Mouse (Mus musculus) megakaryocyte-erythroid progenitor cell, adult 5-6 weeks (primary cell): ENCODE results near the gene Rbfox2. TPM values are rescaled to one million over a fixed set of nuclear protein-coding genes. Genes with fewer than 3 reads are reported as not detected.

ENCODE experiments used
- ATAC-seq: replicated peaks from 2 replicates; pipeline ENCODE4 v1.8.0; 2016; ENCODE audit warnings: mild to moderate bottlenecking, inconsistent platforms; ENCODE audit not compliant: severe bottlenecking, poor library complexity, low FRiP score, low TSS enrichment
- total RNA-seq, 2 experiments: library from RNA; stranded (forward) in 1 of 2; stranded (reverse) in 1 of 2; fragments of 200-1000, 215-1000 nt in 1 of 2; fragments of >200 nt in 1 of 2; fragmentation: Nextera tagmentation in 1 of 2; gene quantifications; 2 replicates each; pipeline ENCODE4 v1.2.3; 2014 to 2017

Gene Rbfox2
- total RNA-seq, 2 experiments from 2014 or later, result 0.28 to 0.37 TPM

DNA sequence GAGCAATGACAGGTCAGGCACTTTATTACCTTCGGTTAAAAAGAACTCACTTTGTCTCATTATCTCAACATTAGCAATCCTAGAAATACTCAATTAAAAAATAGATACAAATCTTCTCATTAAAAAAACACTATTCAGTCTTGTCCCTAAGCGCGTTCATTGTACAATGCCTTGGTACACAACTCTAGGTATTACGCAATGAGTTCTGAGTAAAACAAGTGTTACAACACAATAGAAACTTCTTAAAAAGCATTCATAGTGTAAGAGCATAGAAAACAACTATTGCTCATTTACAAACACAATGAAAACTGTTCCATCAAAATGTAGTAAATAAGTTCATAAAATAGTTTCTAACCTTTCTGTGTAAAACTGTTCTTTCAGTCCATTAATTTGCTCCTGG is 146.0 kb downstream of the Rbfox2 start:
- ATAC-seq, result no peak

DNA sequence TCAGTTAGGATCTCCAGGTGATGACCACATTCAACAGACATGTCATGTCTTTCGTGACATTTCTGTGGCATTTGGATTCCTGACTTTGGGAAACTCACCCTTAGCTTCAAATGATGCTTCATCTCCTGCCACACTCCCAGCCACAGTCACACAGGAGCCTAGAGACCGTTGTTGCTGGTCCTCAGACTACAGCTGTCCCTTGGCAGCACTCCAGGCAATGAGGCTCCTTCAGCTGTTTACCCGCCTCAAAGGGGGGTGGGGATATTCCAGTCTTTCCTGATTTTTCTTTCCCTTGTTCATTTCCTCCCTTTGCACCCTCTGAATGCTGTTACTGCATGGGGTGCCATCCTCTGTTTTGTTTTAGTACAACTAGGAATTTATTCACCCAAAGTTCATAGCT is 150.3 kb downstream of the Rbfox2 start:
- ATAC-seq, result no peak

DNA sequence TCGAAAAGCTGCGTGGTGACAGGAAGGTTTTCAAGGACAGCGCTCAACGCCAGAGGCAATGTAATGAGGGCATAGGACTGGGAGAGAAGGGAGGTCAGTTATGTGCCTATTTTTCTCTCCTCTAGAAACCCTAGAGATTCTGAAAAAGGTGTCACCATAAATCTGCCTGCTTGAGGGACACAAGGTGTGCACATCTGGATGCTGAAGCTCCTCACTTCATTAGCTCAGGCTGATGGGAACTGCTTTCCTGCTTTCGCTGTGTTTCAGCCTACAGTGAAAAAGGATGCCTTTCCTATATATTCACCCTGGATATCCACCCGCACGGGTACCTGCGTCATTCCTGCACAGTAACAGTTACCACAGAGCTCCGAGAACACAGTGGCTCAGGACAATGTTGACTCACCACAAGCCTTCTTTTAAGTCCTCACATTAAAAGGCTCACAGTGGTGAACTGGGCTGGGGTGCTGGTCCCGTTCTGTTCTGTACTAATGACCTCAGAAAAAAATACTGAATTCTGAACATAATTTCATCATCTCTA is 152.5 kb downstream of the Rbfox2 start:
- no peak for ATAC-seq

DNA sequence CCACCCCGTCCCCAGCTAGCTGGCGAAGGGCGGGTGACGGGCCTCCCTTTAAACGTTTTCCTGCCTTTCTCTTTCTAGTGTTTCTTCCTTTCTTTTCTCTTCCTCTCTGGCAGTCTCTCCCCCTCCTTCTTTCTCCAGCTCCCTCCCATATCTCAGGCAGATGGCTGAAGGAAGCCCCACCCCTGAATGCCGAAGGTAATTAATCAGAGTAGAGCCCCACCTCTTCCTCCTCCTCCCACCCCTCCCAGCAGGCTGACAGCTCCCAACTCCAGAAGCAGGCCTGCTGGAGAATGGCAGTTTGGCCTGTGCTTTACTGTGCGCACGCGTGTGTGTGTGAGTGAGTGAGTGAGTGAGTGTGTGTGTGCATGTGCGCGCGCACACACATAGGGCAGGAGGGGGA is 153.2 kb downstream of the Rbfox2 start:
- peak; percentile 47; the same call in 1 of the 2 replicates for ATAC-seq

DNA sequence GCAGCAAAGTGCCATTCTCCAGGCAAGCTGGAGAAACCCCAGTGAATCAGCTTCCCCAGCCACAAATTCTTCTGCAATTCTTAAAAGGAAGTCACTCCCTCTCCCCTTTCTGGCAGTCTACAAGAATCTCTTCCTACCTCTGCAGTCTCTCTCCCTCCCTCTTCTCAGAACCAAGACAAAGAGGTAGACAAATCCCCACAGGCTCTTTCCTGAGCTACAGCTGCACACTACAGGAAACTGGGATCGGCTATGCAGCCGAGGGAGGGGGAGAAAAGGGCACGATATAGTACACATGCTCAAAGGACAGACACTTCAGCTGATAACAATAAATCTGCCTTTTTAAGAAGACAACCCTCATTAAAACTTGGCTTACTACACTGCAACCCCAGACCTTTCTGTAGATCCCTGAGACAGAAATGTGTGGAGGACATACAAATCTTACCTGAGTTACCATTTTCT is 153.7 kb downstream of the Rbfox2 start:
- ATAC-seq, result no peak

DNA sequence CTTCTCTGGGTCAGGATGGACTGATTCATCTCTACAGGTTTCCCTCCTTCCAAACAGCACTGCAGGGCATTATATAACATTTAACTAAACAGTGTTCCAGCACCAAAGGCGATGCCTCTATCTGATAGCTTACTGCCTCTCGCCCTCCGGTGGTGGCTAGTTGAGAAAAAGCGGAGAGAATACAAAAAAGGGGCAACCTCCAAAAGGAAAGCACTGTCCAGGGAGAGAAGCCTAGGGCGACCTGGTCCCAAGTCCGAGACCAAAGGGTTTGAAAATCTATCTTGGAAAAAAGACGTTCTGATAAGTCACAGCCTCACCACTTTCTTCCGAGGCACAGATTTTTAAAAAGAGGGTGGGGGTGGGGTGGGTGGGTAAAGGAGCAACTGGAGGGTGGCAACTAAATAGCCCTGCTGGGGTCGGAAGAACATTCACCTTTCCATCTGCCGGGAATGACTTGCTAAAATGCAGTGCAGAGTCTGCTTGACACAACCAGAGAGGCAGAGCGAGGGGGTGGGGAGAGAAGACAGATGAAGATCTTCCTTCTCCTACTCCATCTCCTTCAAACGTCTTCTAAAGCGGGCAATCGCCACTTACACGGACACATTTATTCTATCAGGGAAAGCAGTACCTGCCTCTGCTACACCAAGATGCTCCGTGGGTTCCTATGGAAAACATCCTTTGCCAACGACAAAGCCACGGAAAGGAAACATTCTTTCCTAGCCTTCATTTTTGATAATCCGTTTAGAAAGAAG is 154.3 kb downstream of the Rbfox2 start:
- ATAC-seq, result no peak

DNA sequence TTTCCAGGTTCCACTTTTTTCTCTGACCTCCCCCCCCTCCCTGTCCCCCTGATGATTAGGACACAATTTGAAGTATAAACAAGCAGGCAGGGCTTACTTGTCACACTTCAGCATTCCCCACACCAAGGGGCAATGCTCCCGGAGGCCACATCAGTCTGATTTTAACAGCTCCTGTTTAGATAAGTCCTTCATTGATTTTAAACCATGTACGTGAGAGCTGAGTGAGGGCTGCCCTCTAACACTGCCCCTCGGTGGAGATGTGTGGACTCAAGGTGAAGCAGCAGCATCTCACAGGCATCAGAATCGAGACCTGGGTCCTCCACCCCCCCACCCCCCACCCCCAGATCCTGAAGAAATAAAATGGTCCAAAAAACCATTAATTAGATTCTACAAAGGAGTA is 155.0 kb downstream of the Rbfox2 start:
- no peak for ATAC-seq

DNA sequence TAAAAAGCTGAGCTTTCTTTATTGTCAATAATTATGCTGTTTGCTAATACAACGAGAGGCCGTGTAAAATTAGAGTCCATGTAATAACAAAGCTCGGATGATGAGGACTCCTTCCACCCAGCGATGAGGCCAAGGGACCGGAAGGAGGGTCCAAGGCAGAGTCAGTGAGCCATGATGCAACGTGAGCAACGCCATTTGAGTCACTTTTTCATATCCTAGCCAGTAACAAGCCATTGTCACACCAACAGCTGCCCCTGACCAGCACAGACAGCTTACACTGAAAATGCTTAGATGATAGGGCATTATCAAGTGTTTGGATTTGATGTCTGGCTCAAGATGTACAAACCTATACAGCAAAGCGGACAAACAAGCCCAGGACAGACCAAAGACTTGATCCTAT is 155.6 kb downstream of the Rbfox2 start:
- ATAC-seq, result no peak

DNA sequence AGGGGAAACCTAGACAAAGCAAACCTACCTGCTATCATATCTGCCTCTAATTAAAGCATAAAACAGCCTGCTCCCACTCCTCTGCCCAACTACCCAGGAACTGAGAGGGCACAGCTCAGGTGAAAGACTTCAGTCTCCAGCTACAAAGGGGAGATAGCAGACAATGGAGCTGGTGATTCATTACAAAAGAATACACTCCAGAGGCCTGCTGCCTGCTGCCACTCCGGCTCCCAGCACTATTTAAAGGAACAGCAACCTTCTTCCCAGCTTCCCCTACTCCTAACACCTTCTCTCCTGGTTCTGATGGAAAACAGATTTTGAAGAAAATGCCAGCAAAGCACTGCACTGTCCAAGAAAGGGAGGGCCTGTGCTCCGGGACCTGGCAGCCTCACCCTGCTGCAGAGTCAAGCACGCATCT is 156.4 kb downstream of the Rbfox2 start:
- no peak for ATAC-seq

DNA sequence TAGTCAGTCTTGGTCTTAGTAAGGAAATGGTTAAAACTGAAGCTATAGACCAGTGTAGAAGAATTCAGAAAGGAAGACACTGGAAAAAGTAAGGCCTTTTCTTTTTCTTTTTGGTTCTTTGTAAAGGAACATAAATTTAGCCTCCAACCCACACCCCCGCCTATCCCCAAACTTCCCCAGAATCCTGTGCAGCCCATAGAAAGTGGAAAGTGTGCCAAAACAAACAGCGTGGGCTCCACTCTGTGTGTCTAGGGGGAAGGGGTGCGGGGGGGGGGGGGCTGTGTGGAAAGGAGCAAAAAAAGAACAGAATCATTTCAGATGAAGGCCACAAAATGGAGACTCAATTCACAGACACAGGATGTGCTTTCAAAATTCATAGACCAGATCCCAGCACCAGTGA is 156.8 kb downstream of the Rbfox2 start:
- ATAC-seq, result no peak

DNA sequence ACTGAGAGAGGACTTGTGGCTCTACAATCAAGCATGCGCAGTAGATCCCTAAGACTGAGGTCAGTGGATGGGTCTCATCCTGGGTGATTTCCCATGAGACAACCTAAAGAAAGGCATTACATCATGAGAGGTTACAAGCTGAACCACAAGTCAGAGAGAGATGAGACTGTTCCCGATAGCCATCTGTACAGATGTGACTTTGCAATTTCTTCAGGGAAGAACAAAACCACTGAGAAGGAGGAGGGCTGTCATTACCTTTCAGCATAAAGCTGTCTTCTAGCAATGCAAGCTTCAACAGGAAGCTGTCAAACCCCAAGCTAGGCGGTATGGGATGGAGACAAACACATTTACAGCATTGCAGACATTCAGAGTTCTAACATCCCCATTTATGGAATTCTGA is 157.3 kb downstream of the Rbfox2 start:
- no peak for ATAC-seq

DNA sequence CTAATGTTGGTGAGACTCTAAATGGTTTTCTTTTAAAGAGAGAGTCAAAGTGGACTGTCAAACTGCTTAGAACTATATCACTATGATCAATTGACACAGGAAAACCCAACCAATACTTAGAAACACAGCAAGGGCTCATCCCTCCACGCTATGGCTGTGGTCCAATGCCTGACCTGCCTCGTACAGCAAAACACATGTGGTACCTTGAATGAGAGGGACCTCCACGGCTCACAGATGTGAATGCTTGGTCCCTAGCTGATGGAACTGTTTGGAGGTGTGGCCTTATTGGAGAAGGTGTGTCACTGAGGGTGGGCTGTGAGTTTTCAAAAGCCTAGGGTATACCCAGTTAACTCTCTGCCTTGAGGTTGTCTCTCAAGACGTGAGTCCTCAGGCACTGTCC is 159.9 kb downstream of the Rbfox2 start:
- ATAC-seq, result no peak

DNA sequence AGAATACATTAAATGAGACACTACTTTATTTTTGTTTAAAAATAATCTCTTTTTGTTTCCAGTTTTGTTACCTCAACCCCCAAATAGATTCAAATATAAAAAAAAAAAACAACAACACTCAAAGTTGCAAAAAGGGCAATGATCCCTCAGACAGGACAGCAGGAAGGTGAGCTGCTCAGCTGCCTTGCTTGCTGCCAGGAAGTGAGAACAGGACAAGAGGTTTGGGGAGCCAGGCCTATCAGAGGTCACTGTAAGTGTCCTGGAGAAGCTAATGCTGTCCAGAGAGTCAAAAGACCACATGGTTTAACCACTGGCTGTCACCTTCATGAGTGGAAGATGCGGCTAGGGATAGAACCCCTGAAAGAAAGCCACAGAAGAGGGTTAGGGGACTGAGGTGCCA is 161.8 kb downstream of the Rbfox2 start:
- no peak for ATAC-seq

DNA sequence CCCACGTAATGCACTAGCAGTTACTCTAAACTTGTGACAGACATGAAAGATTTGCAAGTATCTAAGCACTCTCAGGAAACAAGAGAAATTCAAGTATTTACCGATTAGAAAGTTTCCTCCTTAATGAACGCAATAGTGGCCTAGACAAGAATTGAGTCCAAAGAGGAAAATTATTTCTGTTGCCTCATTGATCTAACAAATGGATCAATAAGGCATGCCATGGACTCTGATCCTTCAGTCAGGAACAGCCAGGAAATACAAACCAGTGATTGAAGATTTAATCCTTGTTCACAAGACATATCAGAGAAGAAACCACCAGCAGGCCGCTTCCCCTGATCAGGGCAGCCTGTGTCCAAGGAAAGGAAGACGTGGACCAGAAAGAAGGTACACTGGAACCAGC is 164.0 kb downstream of the Rbfox2 start:
- ATAC-seq, result no peak

DNA sequence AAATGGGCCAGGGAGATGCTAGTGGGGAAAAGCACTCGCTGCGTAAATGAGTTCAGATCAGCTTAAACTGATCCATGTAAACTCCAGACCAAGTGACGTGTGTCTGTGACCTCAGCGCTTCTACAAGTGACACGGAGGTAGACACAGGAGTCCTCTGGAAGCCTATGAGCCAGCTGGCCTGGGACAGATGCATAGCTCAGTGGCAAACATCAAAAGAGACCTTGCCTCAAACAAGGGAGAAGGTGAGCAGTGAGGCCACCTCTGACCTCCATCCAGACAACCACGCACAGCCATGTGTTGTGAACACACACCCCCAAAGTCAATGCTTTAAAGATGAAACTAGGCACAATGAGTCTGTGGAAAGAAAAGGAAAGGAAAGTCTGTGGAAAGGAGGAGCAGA is 164.5 kb downstream of the Rbfox2 start:
- ATAC-seq, result no peak

DNA sequence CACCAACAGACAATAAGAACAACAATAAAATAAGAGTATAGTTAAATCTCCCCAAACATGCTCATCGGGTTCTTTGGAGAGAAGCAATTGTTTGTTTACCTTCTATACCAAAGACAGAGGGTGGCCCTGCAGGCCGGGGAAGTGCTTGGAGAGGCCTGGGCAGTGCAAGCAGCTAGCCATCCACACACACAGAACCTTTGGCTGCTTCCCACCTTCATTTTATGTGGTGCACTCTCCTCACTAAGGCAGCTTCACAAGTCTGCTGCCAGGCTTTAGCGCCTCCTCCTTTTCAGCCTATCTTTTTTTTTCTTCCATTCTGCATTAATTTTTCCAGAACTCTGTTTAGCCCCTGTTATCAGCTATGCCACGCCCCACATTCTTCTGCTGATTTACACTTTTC is 165.1 kb downstream of the Rbfox2 start:
- ATAC-seq, result no peak

DNA sequence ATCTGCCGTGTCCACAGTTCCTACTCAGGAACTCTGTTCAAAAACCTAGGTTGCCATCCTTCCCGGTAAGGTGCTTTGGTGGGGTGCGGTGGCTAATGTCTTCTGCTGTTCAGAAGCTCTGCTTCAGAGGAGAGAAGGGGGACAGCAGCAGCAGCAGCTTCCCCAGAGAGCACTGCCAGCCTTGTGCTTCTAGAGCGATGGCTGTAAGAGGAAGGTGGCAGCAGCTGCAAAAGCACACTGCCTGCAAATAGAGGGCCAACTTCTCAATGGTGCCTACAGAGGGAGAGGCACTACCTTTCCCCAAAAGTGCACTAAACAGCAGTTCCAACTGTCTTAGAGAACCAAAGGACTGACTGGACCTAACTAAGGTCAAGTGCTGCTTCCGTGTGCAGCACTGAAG is 168.5 kb downstream of the Rbfox2 start:
- no peak for ATAC-seq

DNA sequence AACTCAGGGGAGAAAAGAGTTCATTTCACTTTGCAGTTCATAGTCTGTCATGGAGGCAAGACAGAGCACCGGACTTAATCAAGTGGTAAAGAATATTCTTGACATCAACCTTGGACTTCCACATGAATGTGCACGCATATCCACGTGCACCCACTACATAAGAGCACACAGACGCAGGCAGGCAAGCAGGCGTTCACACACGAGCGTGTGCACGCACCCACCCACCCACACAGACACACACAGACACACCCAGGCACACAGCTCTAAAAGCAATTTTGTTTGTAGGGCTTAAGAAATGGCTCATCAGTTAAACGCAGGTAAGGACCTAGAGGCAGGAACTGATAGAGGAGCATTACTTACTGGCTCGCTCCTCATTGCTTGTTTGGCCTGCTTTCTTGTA is 172.3 kb downstream of the Rbfox2 start:
- ATAC-seq, result no peak

DNA sequence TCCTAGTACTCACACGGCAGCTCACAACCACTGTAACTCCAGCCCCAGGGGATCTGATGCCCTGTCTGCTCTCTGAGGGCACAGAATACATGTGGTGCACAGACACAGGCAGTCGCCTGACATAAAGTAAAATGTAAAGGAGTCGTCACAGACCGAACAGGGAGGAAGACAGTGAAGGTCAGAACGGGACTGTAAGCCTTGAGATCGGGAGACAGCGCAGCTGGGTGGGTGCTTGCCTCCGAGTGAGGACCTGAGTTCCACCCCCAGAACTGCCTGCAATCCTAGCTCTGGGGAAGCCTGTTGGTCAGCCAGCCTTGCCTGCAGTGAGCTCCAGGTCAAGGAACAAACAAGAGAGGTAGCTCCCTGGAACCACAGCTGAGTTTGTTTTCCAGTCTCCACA is 177.7 kb downstream of the Rbfox2 start:
- no peak for ATAC-seq

DNA sequence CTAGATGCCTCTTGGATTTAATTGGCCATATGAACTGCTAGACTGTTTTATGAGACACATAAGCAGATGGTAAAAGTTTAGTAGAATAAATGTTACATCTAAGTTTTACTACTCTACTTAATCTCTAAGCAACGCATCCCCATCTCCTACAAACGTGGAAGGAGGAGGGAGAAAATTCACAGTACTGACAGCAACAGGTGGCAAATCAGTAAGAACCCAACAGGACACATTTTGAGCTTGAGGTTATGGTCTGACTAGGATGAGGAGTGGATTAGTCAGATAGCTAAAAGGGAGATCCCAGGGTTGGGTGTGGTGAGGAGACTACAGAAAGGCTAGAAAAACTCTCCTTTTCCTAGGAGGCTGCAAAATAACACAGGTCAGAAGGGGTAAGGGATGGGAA is 179.1 kb downstream of the Rbfox2 start:
- no peak for ATAC-seq

DNA sequence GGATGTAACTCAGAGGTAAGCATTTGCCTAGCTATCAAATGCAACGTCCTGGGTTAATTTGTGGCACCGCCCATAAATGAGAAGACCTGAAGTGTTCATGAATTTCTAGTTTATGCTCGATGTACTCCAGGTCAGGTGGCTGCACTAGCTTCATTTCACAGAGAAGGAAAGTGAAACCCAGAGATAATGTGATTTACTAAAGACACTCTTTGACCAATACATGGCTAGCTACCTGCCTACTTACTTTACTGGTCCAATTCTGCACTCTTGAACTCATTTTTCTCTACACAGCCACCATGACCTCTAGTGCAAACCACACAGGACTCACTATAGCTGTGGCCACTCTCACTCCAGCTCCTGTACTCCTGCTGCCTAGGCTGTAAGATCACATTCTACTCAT is 180.1 kb downstream of the Rbfox2 start:
- ATAC-seq, result no peak
